Mouse (Mus musculus) c-Kit-negative CD71-positive TER-119-positive erythroid progenitor cells, embryonic 14.5 days (primary cell): ENCODE measurements around the gene Rplp0.
"Not testable (repeated sequence)": the region's sequence is repeated elsewhere in the genome, so short reads cannot be mapped to it uniquely, and the experiment has no call there.

Experiments used
- DNase-seq: peaks from one replicate; pipeline ENCODE4 v3.0.0-alpha.2; 2013; ENCODE audit warnings: low read depth, low spot score

Rplp0 gene

GRCm38 (mm10) chr5:115559237-115560101 is at the start of gene Rplp0:
Rplp0 (plus strand) TSS chr5:115559467.
- peak; percentile 99 for DNase-seq

- DNase-seq = no peak
Measured at GRCm38 (mm10) chr5:115509790-115510689, 49.2 kb upstream of the Rplp0 start.

GRCm38 (mm10) chr5:115512375-115512774 is 46.9 kb upstream of the Rplp0 start:
- DNase-seq = no peak

- no peak for DNase-seq
Measured at GRCm38 (mm10) chr5:115513246-115513645, 46.0 kb upstream of the Rplp0 start.

GRCm38 (mm10) chr5:115513721-115514120 is 45.5 kb upstream of the Rplp0 start:
- no peak for DNase-seq

- DNase-seq = no peak
Measured at GRCm38 (mm10) chr5:115514346-115514745, 44.9 kb upstream of the Rplp0 start.

GRCm38 (mm10) chr5:115514896-115515587 is 44.2 kb upstream of the Rplp0 start:
- no peak for DNase-seq

GRCm38 (mm10) chr5:115516081-115516907 is 43.0 kb upstream of the Rplp0 start:
- no peak for DNase-seq

- no peak for DNase-seq
Measured at GRCm38 (mm10) chr5:115516908-115517307, 42.4 kb upstream of the Rplp0 start.

GRCm38 (mm10) chr5:115517501-115517900 is 41.8 kb upstream of the Rplp0 start:
- no peak for DNase-seq

GRCm38 (mm10) chr5:115518214-115518613 is 41.1 kb upstream of the Rplp0 start:
- not testable (repeated sequence) for DNase-seq

- no peak for DNase-seq
Measured at GRCm38 (mm10) chr5:115520325-115520869, 38.9 kb upstream of the Rplp0 start.

- DNase-seq = no peak
Measured at GRCm38 (mm10) chr5:115521553-115522461, 37.5 kb upstream of the Rplp0 start.

- no peak for DNase-seq
Measured at GRCm38 (mm10) chr5:115522531-115522930, 36.7 kb upstream of the Rplp0 start.

- DNase-seq = no peak
Measured at GRCm38 (mm10) chr5:115522981-115523499, 36.2 kb upstream of the Rplp0 start.

- no peak for DNase-seq
Measured at GRCm38 (mm10) chr5:115523971-115524370, 35.3 kb upstream of the Rplp0 start.

GRCm38 (mm10) chr5:115524471-115524870 is 34.8 kb upstream of the Rplp0 start:
- no peak for DNase-seq

GRCm38 (mm10) chr5:115525416-115525815 is 33.9 kb upstream of the Rplp0 start:
- no peak for DNase-seq

GRCm38 (mm10) chr5:115525943-115526342 is 33.3 kb upstream of the Rplp0 start:
- DNase-seq = no peak
